Mouse (Mus musculus) kidney, adult 2 months (tissue): Measurements from ENCODE around the gene Wfdc9. TPM values are rescaled to one million over a fixed set of nuclear protein-coding genes. Genes with fewer than 3 reads are reported as not detected.

ENCODE experiments used
- DNase-seq: peaks from one replicate; pipeline ENCODE4 v3.0.0; 2021
- H3K27ac ChIP-seq: fragments of 200-500 bp; 2 replicates; pipeline ENCODE4 v1.5.1; 2012; ENCODE audit warnings: low read depth, low read length, control low read depth, inconsistent platforms; ENCODE audit not compliant: insufficient read depth
- H3K27me3 ChIP-seq: fragments of 200-500 bp; replicated peaks from 2 replicates; pipeline ENCODE4 v1.6.1; 2012; ENCODE audit warnings: mild to moderate bottlenecking, moderate library complexity, low read length, inconsistent platforms; ENCODE audit not compliant: control insufficient read depth, insufficient read depth
- H3K36me3 ChIP-seq: fragments of 200-500 bp; 2 replicates; pipeline ENCODE4 v1.6.1; 2012; ENCODE audit warnings: mild to moderate bottlenecking, moderate library complexity, low read length, inconsistent platforms; ENCODE audit not compliant: control insufficient read depth, insufficient read depth
- H3K4me1 ChIP-seq: fragments of 200-500 bp; 2 replicates; pipeline ENCODE4 v1.6.1; 2011; ENCODE audit warnings: low read length; ENCODE audit not compliant: control insufficient read depth, insufficient read depth
- H3K4me3 ChIP-seq: fragments of 200-500 bp; 2 replicates; pipeline ENCODE4 v1.5.1; 2011; ENCODE audit warnings: mild to moderate bottlenecking, low read depth, low read length, control low read depth; ENCODE audit not compliant: insufficient read depth
- CTCF ChIP-seq: fragments of 200-500 bp; conservative IDR thresholded peaks from 2 replicates; pipeline ENCODE4 v1.5.1; 2011; ENCODE audit warnings: low read depth, mild to moderate bottlenecking, control low read depth, low read length, moderate library complexity, mixed read lengths; ENCODE audit not compliant: insufficient read depth, insufficient read length
- POLR2A ChIP-seq: fragments of 200-500 bp; IDR thresholded peaks from one replicate; pipeline ENCODE4 v1.6.1; 2011; ENCODE audit warnings: low read depth, low read length, control low read depth
- WGBS: fragments of 180-500 bp; shearing (Covaris S2); methylation state at CpG from one replicate; pipeline ENCODE4 v1.1.7; 2018; 5-methylcytosine and 5-hydroxymethylcytosine counted together
- polyA plus RNA-seq: library from polyadenylated mRNA; depleted of rRNA; stranded (reverse); fragments of >200 nt; gene quantifications from 2 replicates; pipeline ENCODE4 v1.2.3, GENCODE M21; 2012

Wfdc9 gene
- polyA plus RNA-seq, 1 experiment: not detected

DNA sequence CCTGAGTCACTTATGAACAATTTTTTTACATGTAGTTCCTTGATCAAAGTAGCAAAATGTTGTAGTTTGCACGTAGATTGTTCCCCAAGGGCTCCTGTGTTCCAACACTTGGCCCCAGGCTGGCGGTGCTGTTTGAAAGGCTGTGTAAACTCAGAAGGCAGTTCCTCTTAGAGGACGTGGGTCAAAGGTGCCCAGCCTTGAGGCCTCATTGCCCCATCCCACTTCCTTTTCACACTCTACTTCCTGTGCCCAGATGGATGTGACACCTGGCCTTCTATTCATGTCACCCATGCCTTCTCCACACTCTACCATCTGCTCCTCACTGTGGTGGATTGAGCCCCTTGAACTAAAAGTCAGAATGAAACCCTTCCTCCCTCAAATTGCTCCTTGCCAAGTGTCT is 23.5 kb upstream of the Wfdc9 start:
- H3K27me3 ChIP-seq: no peaks in the 10 kb centered on the region
- DNase-seq: no peak
- WGBS: 71% methylated on average over 3 of the region's 3 CpGs
- peaks cover 5% of the 10 kb centered on the region; the same call in 1 of the 2 replicates for H3K4me1 ChIP-seq
- no peak overlapping the region for H3K4me3 ChIP-seq
- no peak for TF ChIP-seq POLR2A
- TF ChIP-seq CTCF: no peak
- H3K27ac ChIP-seq: no peak overlapping the region
- no peaks in the 10 kb centered on the region for H3K36me3 ChIP-seq

- no peak for TF ChIP-seq POLR2A
- TF ChIP-seq CTCF: peak; percentile 75
- H3K4me3 ChIP-seq: no peak overlapping the region
- whole genome bisulfite sequencing: 15% methylated on average over 19 of the region's 19 CpGs
- H3K27me3 ChIP-seq: no peaks in the 10 kb centered on the region
- DNase-seq: peak; percentile 83
- peaks cover 5% of the 10 kb centered on the region; the same call in 1 of the 2 replicates for H3K4me1 ChIP-seq
- H3K27ac ChIP-seq: no peak overlapping the region
- no peaks in the 10 kb centered on the region for H3K36me3 ChIP-seq
Observed at GRCm38 (mm10) chr2:164678848-164679625, 22.7 kb upstream of the Wfdc9 start.

DNA sequence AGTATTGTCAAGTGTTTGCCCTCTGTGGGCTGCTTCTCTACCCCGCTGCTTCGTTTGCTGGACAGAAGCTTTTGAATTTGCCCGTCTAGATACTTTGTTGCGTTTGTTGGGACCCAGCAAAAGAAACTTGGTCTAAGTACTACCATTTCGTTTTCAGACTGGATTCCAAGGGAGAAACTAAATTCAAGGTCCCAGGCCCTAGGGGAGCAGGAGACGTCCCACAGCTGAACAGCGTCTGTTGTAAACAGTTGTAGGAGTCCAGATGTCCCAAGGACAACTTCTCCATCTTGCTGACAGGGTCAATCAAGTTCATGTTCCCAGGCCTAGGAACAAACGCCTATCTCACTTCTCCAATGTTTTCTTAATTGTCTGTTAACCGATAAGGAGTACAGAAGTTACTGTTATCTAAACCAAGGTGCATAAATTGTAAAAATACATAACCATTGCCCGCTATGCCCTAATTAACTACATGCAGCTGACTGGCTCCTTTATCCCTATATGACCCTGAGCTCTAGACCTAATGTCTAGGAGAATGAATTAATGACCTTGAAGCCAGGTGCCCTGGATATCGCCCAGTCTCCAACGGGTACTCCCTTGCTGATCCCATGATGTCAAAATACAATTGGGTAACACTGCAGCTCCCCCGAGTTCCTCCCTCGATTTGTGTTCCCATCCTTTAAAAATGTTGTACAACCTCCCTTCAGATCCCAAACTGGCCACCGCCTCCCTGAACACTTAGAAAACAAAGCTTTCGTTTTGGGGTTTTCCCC is 20.7 kb upstream of the Wfdc9 start:
- Histone ChIP-seq H3K36me3 (no peaks in the 10 kb centered on the region), H3K27me3 (no peaks in the 10 kb centered on the region), H3K27ac (no peak overlapping the region), H3K4me1 (peaks cover 5% of the 10 kb centered on the region; the same call in 1 of the 2 replicates), H3K4me3 (no peak overlapping the region)
- WGBS: 71% methylated on average over 16 of the region's 16 CpGs
- no peak for TF ChIP-seq CTCF
- no peak for DNase-seq

GRCm38 (mm10) chr2:164676103-164676502 is 19.7 kb upstream of the Wfdc9 start:
- no peaks in the 10 kb centered on the region for H3K27me3 ChIP-seq
- no peak for DNase-seq
- TF ChIP-seq POLR2A: no peak
- TF ChIP-seq CTCF: 0 out of 2 replicates have a peak, but pooled peaks have one; percentile 17
- 84% methylated on average over 7 of the region's 7 CpGs for WGBS
- no peak overlapping the region for H3K27ac ChIP-seq
- H3K4me3 ChIP-seq: no peak overlapping the region
- no peaks in the 10 kb centered on the region for H3K36me3 ChIP-seq
- peaks cover 5% of the 10 kb centered on the region; the same call in 1 of the 2 replicates for H3K4me1 ChIP-seq

GRCm38 (mm10) chr2:164673987-164674386 is 17.6 kb upstream of the Wfdc9 start, which contains the start of gene Wfdc11:
Gene Wfdc11 (minus strand): TSS chr2:164674087.
- DNase-seq: no peak
- Histone ChIP-seq H3K4me3 (no peak within 1 kb of the TSS), H3K27ac (no peak within 1 kb of the TSS), H3K36me3 (no peaks in the 10 kb centered on the region), H3K4me1 (peaks cover 5% of the 10 kb centered on the region; the same call in 1 of the 2 replicates), H3K27me3 (no peaks in the 10 kb centered on the region)
- no peak for TF ChIP-seq CTCF
- no peak for TF ChIP-seq POLR2A
- 68% methylated on average over 7 of the region's 7 CpGs for WGBS

DNA sequence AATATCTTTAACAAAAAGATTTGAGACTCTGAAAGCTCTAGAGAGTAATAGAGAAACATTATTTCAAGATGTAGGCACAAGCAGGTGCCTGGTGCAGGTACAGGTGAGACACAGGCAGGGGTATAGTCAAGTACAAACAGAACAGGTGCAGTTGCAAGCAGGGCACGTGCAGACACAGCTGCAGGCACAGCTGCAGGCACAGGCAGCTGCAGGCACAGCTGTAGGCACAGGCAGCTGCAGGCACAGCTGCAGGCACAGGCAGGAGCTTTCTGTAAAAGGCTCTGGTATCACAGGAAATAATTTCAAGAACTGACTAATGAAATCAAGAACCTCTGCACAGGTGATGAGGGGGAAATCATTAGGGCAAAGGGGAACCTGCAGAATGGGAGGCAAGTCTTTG is 14.6 kb upstream of the Wfdc9 start:
- Histone ChIP-seq H3K36me3 (no peaks in the 10 kb centered on the region), H3K27me3 (no peaks in the 10 kb centered on the region), H3K4me3 (no peak overlapping the region), H3K4me1 (no peaks in the 10 kb centered on the region), H3K27ac (no peak overlapping the region)
- WGBS: 19% methylated on average over 1 of the region's 1 CpGs
- DNase-seq: no peak
- no peak for TF ChIP-seq CTCF
- no peak for TF ChIP-seq POLR2A

DNA sequence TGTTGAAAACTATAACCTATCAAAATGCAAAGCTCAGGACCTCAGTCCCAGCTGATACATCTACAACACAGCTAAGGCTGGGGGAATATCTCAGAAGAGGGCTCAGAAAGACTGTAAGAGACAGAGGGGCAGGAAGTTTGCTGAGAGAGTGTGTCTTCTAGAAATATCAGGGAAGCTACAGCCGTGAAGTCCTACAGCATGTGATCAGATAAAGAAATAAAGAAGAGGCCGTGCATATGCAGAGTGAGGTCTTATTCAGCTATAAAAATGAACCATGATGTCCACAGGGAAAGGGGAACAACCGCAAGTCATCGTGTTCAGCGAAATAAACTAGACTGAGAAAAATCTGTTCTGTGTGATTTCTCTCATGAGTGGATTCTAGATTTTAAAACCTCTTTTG is 13.9 kb upstream of the Wfdc9 start:
- 81% methylated on average over 5 of the region's 5 CpGs for WGBS

More for the DNA sequence above, 13.9 kb upstream of the Wfdc9 start:
- DNase-seq: no peak
- no peak overlapping the region for H3K27ac ChIP-seq
- H3K27me3 ChIP-seq: no peaks in the 10 kb centered on the region
- H3K36me3 ChIP-seq: no peaks in the 10 kb centered on the region
- TF ChIP-seq POLR2A: no peak
- TF ChIP-seq CTCF: no peak
- no peak overlapping the region for H3K4me3 ChIP-seq
- H3K4me1 ChIP-seq: no peaks in the 10 kb centered on the region
